Mouse (Mus musculus): ENCODE data around the gene 9430015G10Rik. TPM values are rescaled to one million over a fixed set of nuclear protein-coding genes. Genes with fewer than 3 reads are reported as not detected.

The 9430015G10Rik gene
- polyA plus RNA-seq, 1 experiment from 2014 or later, result 22.3 TPM

DNA sequence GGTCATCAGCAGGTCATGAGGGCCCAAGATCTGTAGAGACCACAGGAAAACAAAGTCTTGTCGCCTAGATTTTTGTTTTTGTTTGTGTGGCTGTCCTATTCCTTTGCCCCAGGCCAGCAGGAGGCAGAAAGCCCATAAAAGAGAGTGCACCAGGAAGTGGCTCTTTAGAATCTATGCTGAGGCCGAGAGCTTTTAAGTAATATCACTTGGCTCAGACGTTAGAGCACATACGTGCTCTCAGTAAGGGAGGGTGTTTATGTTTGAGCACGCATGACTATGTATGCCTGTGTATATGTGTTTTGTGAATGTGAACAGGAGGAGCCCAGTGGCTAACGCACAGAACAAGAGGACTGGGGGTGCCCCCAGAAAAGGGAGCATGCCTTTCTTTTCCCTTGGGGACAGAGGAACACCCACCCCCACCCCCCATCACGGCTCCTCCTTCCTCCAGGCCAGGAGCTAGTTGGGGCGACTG is 32.8 kb upstream of the 9430015G10Rik start:
- H3K9me3 ChIP-seq (ENCODE audit: control insufficient read depth, low read length), result no peaks in the 10 kb centered on the region
- H3K4me3 ChIP-seq (ENCODE audit: low read length), result peak overlapping the region; percentile 53
- peak; percentile 41 for ATAC-seq
- peaks cover 5% of the 10 kb centered on the region; the same call in 1 of the 2 replicates for H3K27me3 ChIP-seq (replicated peaks; ENCODE audit: control insufficient read depth, insufficient read depth, low read length)
- peak overlapping the region; percentile 82 for H3K4me2 ChIP-seq (ENCODE audit: low read depth, low read length)
- 8% methylated on average over 8 of the region's 8 CpGs for WGBS
- H3K27ac ChIP-seq (ENCODE audit: low read length), result peak overlapping the region; percentile 83
- H3K9ac ChIP-seq (ENCODE audit: low read depth, low read length), result peak overlapping the region; percentile 75
- peaks cover 18% of the 10 kb centered on the region for H3K4me1 ChIP-seq (ENCODE audit: control insufficient read depth, insufficient read depth, low read length)
- no peaks in the 10 kb centered on the region for H3K36me3 ChIP-seq (ENCODE audit: control insufficient read depth, insufficient read depth, low read length)

DNA sequence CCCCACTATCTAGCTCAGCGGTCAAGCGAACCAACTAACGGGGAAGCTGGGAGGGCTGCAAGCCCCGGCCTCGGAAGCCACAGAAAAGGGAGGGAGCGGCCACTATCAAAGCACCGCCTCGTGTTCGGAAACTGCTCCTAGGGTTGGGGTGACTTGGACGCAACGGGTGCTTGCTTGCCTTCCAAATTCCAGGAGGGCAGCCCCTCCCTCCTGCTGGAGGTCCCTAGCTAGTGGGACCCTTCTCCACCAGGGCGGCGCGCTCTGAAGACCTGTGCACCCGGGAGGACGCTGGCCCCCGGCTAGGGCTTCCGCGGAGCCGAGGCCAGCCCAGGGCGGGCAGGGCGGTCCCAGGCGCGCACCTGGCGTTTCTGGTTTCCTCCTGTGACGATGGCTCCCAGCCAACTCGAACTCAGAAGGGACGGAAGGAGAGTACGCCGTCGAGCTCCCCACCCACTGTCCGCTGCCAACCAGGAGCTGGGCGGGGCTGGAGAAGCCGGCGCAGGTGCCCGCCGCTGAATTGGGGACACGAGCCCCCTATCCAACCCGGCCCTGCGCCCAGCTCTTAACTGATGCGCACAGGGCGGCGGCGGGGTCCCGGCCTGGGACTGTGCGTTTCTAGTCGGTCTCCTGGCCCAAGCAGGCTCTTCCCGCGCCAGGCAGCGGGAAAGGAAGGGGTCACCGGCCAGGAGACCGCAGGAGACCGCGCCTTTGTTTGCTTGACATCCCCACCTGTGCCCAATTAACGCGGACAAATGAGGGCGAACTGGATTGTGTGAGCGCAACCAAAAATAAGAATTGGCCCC is 32.1 kb upstream of the 9430015G10Rik start:
- whole genome bisulfite sequencing, result under 1% methylated on average over 58 of the region's 58 CpGs
- Histone ChIP-seq H3K9ac (ENCODE audit: low read depth, low read length) (peak overlapping the region; percentile 75), H3K36me3 (ENCODE audit: control insufficient read depth, insufficient read depth, low read length) (no peaks in the 10 kb centered on the region), H3K27me3 (replicated peaks; ENCODE audit: control insufficient read depth, insufficient read depth, low read length) (peaks cover 5% of the 10 kb centered on the region; the same call in 1 of the 2 replicates), H3K9me3 (ENCODE audit: control insufficient read depth, low read length) (no peaks in the 10 kb centered on the region), H3K27ac (ENCODE audit: low read length) (peak overlapping the region; percentile 83), H3K4me2 (ENCODE audit: low read depth, low read length) (peak overlapping the region; percentile 82), H3K4me1 (ENCODE audit: control insufficient read depth, insufficient read depth, low read length) (peaks cover 18% of the 10 kb centered on the region), H3K4me3 (ENCODE audit: low read length) (peak overlapping the region; percentile 53)
- ATAC-seq, result peak; percentile 90

DNA sequence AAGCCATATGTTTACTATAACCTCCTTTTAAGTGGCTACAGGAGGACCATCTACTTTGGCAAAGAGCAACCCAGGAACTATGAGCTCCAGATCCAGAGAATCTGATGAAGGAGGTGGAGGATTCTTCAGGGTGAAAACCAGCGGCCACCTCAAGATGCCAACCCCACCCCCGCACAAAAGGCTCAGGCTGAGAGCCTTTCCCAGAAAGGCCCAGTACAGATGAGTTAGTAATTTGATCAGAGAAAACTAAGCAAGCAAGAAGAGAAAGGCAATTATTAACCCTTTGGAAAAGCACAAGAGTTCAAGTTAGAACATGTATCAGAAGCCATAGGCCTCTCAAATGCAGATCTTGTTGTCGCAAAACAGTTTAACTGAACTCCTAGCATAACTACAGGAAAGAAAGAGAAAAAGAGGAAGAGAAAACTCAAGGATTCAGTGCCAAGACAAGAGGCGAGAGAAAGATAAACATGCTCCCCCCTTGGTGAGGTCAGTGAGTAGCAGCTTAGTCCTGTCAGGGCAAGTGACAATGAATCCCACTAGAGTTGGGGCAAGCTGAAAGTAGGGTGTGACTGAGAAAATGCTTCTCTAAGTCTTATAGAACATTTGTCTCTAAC is 27.1 kb upstream of the 9430015G10Rik start:
- peak overlapping the region; percentile 70 for H3K27ac ChIP-seq (ENCODE audit: low read length)
- H3K9me3 ChIP-seq (ENCODE audit: control insufficient read depth, low read length), result no peaks in the 10 kb centered on the region
- H3K4me3 ChIP-seq (ENCODE audit: low read length), result no peak overlapping the region
- no peak for ATAC-seq
- no peak overlapping the region for H3K9ac ChIP-seq (ENCODE audit: low read depth, low read length)
- H3K4me2 ChIP-seq (ENCODE audit: low read depth, low read length), result 0 out of 2 replicates have a peak overlapping the region, but pooled peaks have one; percentile 2
- H3K27me3 ChIP-seq (replicated peaks; ENCODE audit: control insufficient read depth, insufficient read depth, low read length), result peaks cover 5% of the 10 kb centered on the region; the same call in 1 of the 2 replicates
- no peaks in the 10 kb centered on the region for H3K36me3 ChIP-seq (ENCODE audit: control insufficient read depth, insufficient read depth, low read length)
- 60% methylated on average over 4 of the region's 4 CpGs for WGBS
- H3K4me1 ChIP-seq (ENCODE audit: control insufficient read depth, insufficient read depth, low read length), result peaks cover 13% of the 10 kb centered on the region; the same call in 1 of the 2 replicates

DNA sequence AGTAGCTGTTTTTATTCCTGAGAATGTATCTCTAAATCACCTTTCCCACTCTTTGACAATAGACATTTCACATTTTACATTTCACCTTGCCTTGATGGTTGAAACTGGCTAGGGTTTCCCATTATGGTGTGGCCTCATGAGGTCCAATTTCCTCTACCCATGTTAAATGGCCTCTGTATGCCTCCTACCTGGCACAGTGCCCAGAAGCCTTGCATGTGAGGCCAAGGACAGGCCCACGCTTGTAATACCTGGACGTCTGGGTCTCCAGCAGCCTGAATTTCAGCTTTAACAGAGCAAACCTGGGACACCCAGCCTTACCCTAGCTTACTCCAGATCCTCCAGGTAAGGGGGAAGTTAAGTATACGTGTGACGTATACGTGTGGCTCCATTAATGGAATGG is 26.4 kb upstream of the 9430015G10Rik start:
- Histone ChIP-seq H3K4me2 (ENCODE audit: low read depth, low read length) (peak overlapping the region; percentile 23; the same call in 1 of the 2 replicates), H3K9ac (ENCODE audit: low read depth, low read length) (peak overlapping the region; percentile 44; the same call in 1 of the 2 replicates), H3K4me3 (ENCODE audit: low read length) (0 out of 2 replicates have a peak overlapping the region, but pooled peaks have one; percentile 3), H3K4me1 (ENCODE audit: control insufficient read depth, insufficient read depth, low read length) (peaks cover 9% of the 10 kb centered on the region; the same call in 1 of the 2 replicates), H3K9me3 (ENCODE audit: control insufficient read depth, low read length) (no peaks in the 10 kb centered on the region), H3K27ac (ENCODE audit: low read length) (peak overlapping the region; percentile 81), H3K27me3 (replicated peaks; ENCODE audit: control insufficient read depth, insufficient read depth, low read length) (0 out of 2 replicates have a peak, but pooled peaks cover under 1% of the 10 kb centered on the region), H3K36me3 (ENCODE audit: control insufficient read depth, insufficient read depth, low read length) (no peaks in the 10 kb centered on the region)
- ATAC-seq, result peak; percentile 60
- WGBS, result 57% methylated on average over 5 of the region's 5 CpGs

DNA sequence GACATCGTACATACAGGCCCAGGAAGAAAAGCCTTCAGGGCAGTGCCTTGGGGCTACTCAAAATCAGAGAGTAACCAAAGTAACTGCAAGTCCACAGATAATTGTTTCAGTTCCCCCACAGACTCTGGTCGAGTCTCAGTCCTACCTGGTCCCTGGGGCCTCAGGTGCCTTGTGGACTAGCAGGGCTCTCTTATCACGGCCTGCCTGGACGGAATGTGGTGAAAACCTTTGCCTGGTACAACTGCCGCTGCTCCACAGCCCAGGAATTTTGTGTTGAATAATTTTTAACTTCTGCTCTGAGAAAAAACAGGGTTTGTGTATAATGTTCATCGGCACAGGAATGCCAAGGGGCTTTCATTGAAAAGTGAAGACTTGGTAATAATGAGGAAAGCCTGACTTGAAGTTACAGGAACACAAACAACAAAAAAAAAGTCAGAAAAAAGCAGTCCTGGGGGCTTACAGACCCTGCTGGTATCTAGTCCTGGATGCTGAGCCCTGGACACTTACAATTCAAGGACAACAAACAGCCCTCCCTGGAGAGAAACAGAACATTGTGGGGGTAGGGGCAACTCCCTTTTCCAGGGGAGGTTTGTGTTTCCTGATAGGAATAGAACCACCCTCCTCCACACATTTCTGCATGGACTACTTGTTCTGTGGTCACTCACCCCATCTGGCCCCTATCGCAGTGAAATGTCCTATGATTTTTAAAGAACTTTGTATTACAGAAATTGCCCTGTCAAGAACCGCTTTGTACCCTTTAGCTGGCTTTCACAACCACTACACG is 25.5 kb upstream of the 9430015G10Rik start:
- 53% methylated on average over 9 of the region's 9 CpGs for WGBS
- ATAC-seq, result peak; percentile 43; the same call in 1 of the 2 replicates
- Histone ChIP-seq H3K9ac (ENCODE audit: low read depth, low read length) (peak overlapping the region; percentile 49), H3K9me3 (ENCODE audit: control insufficient read depth, low read length) (no peaks in the 10 kb centered on the region), H3K4me2 (ENCODE audit: low read depth, low read length) (peak overlapping the region; percentile 23), H3K4me1 (ENCODE audit: control insufficient read depth, insufficient read depth, low read length) (peaks cover 9% of the 10 kb centered on the region; the same call in 1 of the 2 replicates), H3K27ac (ENCODE audit: low read length) (peak overlapping the region; percentile 81), H3K36me3 (ENCODE audit: control insufficient read depth, insufficient read depth, low read length) (no peaks in the 10 kb centered on the region), H3K27me3 (replicated peaks; ENCODE audit: control insufficient read depth, insufficient read depth, low read length) (no peaks in the 10 kb centered on the region), H3K4me3 (ENCODE audit: low read length) (no peak overlapping the region)

DNA sequence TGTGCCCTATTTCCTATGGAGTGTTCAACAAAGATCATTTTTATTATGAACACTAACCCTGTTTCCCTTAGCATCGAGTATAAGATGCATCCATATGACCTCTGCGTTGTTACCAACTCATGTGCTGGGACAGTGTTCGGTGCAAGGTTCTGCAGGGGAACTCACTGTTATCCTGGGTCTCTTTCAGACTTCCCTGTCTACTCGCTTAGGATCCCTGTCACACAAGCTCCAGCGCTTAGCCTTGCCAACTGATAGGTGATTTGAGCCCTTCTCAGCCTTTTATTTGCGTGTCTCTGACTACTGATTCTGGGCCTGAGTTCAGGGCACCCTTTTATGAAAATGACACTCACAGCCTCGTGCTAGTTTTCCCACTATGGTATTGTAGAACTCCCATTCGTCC is 24.5 kb upstream of the 9430015G10Rik start:
- no peaks in the 10 kb centered on the region for H3K36me3 ChIP-seq (ENCODE audit: control insufficient read depth, insufficient read depth, low read length)
- no peak for ATAC-seq
- no peak overlapping the region for H3K9ac ChIP-seq (ENCODE audit: low read depth, low read length)
- H3K4me3 ChIP-seq (ENCODE audit: low read length), result no peak overlapping the region
- H3K27ac ChIP-seq (ENCODE audit: low read length), result peak overlapping the region; percentile 81; the same call in 1 of the 2 replicates
- no peaks in the 10 kb centered on the region for H3K27me3 ChIP-seq (replicated peaks; ENCODE audit: control insufficient read depth, insufficient read depth, low read length)
- H3K9me3 ChIP-seq (ENCODE audit: control insufficient read depth, low read length), result no peaks in the 10 kb centered on the region
- 87% methylated on average over 8 of the region's 8 CpGs for WGBS
- peaks cover 9% of the 10 kb centered on the region; the same call in 1 of the 2 replicates for H3K4me1 ChIP-seq (ENCODE audit: control insufficient read depth, insufficient read depth, low read length)
- no peak overlapping the region for H3K4me2 ChIP-seq (ENCODE audit: low read depth, low read length)

DNA sequence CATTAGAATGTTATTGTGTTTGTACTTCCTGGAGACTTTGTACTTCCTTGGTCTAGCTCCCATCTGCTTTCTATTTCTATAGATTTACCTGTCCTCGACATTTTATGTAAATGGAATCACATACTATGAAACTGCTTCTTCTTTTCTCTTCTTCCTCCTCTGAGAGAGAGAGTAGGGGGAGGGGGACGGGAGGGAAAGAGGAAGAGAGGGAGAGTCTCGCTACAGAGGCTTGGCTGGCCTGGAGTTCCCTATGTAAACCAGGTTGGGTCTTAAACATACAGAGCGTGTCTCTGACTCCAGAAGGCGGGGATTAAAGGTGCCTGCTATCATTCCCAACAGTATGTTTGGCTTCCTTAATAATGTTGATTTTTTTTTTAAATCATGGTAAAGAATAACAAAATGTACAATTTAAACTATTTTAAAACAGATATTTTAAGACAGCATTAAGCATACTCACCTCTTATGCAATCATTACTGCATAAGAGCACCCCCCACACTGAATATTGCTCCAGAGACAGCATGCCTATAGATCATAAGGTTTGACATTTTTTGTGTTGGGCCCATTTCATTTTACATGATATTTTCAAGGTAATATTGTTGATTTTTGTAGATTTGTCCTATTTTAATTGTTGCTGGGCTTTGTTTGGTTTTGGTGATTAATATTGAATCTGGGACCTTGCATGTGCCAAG is 22.2 kb upstream of the 9430015G10Rik start:
- no peaks in the 10 kb centered on the region for H3K27me3 ChIP-seq (replicated peaks; ENCODE audit: control insufficient read depth, insufficient read depth, low read length)
- H3K4me1 ChIP-seq (ENCODE audit: control insufficient read depth, insufficient read depth, low read length), result peaks cover 7% of the 10 kb centered on the region; the same call in 1 of the 2 replicates
- H3K4me2 ChIP-seq (ENCODE audit: low read depth, low read length), result peak overlapping the region; percentile 25; the same call in 1 of the 2 replicates
- ATAC-seq, result peak; percentile 27; the same call in 1 of the 2 replicates
- H3K27ac ChIP-seq (ENCODE audit: low read length), result peak overlapping the region; percentile 74
- H3K9ac ChIP-seq (ENCODE audit: low read depth, low read length), result no peak overlapping the region
- 12% methylated on average over 5 of the region's 5 CpGs for WGBS
- no peak overlapping the region for H3K4me3 ChIP-seq (ENCODE audit: low read length)
- no peaks in the 10 kb centered on the region for H3K36me3 ChIP-seq (ENCODE audit: control insufficient read depth, insufficient read depth, low read length)
- no peaks in the 10 kb centered on the region for H3K9me3 ChIP-seq (ENCODE audit: control insufficient read depth, low read length)

DNA sequence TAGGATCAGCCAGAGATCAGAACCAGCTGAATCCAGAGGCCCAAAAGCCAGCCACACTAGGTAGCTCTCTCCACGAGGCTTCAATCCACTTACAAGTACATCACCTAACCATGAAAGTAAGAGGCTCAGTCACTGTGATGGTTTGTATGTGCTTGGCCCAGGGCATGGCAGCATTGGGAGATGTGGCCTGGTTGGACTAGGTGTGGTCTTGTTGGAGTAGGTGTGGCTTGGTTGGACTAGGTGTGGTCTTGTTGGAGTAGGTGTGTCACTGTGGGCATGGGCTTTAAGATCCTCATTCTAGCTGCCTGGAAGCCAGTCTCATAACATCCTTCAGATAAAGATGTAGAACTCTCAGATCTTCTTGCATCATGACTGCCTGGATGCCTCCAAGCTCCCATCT is 18.5 kb upstream of the 9430015G10Rik start:
- peak; percentile 57; the same call in 1 of the 2 replicates for ATAC-seq
- no peak overlapping the region for H3K27ac ChIP-seq (ENCODE audit: low read length)
- H3K36me3 ChIP-seq (ENCODE audit: control insufficient read depth, insufficient read depth, low read length), result no peaks in the 10 kb centered on the region
- H3K9ac ChIP-seq (ENCODE audit: low read depth, low read length), result no peak overlapping the region
- H3K4me3 ChIP-seq (ENCODE audit: low read length), result no peak overlapping the region
- no peaks in the 10 kb centered on the region for H3K9me3 ChIP-seq (ENCODE audit: control insufficient read depth, low read length)
- H3K27me3 ChIP-seq (replicated peaks; ENCODE audit: control insufficient read depth, insufficient read depth, low read length), result no peaks in the 10 kb centered on the region
- H3K4me2 ChIP-seq (ENCODE audit: low read depth, low read length), result no peak overlapping the region
- H3K4me1 ChIP-seq (ENCODE audit: control insufficient read depth, insufficient read depth, low read length), result no peaks in the 10 kb centered on the region; the same call in 1 of the 2 replicates
- 60% methylated on average over 1 of the region's 1 CpGs for WGBS
